Mouse (Mus musculus) small intestine, adult 2 months (tissue): ENCODE measurements around the gene Cers6. TPM values are rescaled to one million over a fixed set of nuclear protein-coding genes. Genes with fewer than 3 reads are reported as not detected.

ENCODE experiments used
- H3K27ac ChIP-seq: fragments of 200-500 bp; 2 replicates; pipeline ENCODE4 v1.5.1; 2012; ENCODE audit warnings: low read depth, low read length, control low read depth, inconsistent platforms; ENCODE audit not compliant: insufficient read depth
- H3K27me3 ChIP-seq: fragments of 200-500 bp; 2 replicates; pipeline ENCODE4 v1.6.1; 2012; ENCODE audit warnings: mild to moderate bottlenecking, moderate library complexity, low read length, inconsistent platforms; ENCODE audit not compliant: control insufficient read depth, insufficient read depth
- H3K36me3 ChIP-seq: fragments of 200-500 bp; 2 replicates; pipeline ENCODE4 v1.6.1; 2012; ENCODE audit warnings: mild to moderate bottlenecking, low read length, control low read depth, inconsistent platforms; ENCODE audit not compliant: control insufficient read depth, insufficient read depth
- H3K4me1 ChIP-seq: fragments of 200-500 bp; 2 replicates; pipeline ENCODE4 v1.6.1; 2012; ENCODE audit warnings: low read length, inconsistent platforms, mixed read lengths; ENCODE audit not compliant: control insufficient read depth, insufficient read depth, insufficient read length
- H3K4me3 ChIP-seq: fragments of 200-500 bp; 2 replicates; pipeline ENCODE4 v1.5.1; 2012; ENCODE audit warnings: low read depth, mild to moderate bottlenecking, control low read depth, inconsistent platforms, low read length, moderate library complexity
- CTCF ChIP-seq: fragments of 200-500 bp; IDR thresholded peaks from 2 replicates; pipeline ENCODE4 v1.5.1; 2012; ENCODE audit warnings: low read depth, mild to moderate bottlenecking, control low read depth, inconsistent platforms, low read length, moderate library complexity, mixed read lengths; ENCODE audit not compliant: insufficient replicate concordance, insufficient read length; ENCODE audit errors: extremely low read depth
- POLR2A ChIP-seq: fragments of 200-500 bp; IDR thresholded peaks from 2 replicates; pipeline ENCODE4 v1.6.1; 2012; ENCODE audit warnings: low read depth, mild to moderate bottlenecking, control low read depth, inconsistent platforms, low read length, moderate library complexity
- WGBS: fragments of 180-500 bp; shearing (Covaris S2); methylation state at CpG from one replicate; pipeline ENCODE4 v1.1.7; 2018; 5-methylcytosine and 5-hydroxymethylcytosine counted together
- polyA plus RNA-seq: library from polyadenylated mRNA; depleted of rRNA; stranded (reverse); fragments of >200 nt; gene quantifications from 2 replicates; pipeline ENCODE4 v1.2.3, GENCODE M21; 2012; rRNA removed

Gene Cers6
- polyA plus RNA-seq, 1 experiment: 19.4 TPM

DNA sequence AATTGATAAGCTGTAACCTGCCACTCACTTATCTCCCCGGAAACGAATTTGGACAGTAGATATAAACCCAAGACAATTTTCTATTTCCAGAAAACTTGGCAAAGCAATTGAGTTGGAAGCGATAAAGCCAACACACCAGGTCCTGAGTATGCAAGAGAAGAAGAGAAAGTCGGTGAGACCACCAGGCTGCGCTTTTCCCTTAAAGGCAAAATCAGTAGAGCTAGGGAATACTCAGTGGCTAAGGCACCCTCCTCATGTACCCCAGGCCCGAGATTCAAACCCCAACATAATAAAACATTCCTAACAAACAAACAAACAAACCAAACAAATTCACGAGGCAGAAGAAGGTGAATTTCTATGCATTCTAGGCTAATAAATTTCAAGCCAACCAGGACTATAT lies 295.0 kb downstream of the Cers6 start:
- peaks cover 37% of the 10 kb centered on the region for H3K36me3 ChIP-seq
- no peak overlapping the region for H3K27ac ChIP-seq
- no peak overlapping the region for H3K4me3 ChIP-seq
- WGBS: 61% methylated on average over 7 of the region's 7 CpGs
- H3K27me3 ChIP-seq: no peaks in the 10 kb centered on the region
- peaks cover 7% of the 10 kb centered on the region; the same call in 1 of the 2 replicates for H3K4me1 ChIP-seq
- TF ChIP-seq POLR2A: no peak
- no peak for TF ChIP-seq CTCF

DNA sequence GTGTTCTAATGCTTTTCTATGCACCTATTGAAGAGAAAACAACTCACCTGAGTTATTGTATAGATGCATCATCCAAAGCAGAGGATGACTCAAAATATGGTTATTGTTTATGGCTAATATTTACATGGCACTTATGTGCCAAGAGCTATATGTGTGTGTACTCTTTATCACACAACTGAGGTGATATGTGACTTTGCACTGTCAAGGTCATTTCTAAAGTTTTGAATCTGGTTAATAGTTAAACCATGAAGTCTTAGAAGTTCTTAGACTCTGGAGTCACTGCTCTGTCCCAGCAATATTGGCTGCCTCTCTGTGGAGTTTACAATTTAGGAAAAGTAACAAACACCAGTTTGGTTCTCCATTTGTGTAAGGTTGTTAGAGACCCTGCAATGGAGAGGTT lies 297.7 kb downstream of the Cers6 start:
- Histone ChIP-seq H3K36me3 (peaks cover 36% of the 10 kb centered on the region), H3K4me1 (peaks cover 4% of the 10 kb centered on the region; the same call in 1 of the 2 replicates), H3K27ac (no peak overlapping the region; the same call in 1 of the 2 replicates), H3K27me3 (no peaks in the 10 kb centered on the region), H3K4me3 (no peak overlapping the region)
- TF ChIP-seq CTCF (no peak), POLR2A (no peak)

Other genes with a start within 250 kb of the Cers6 start
- gene 4932414N04Rik, start 205.0 kb upstream of the Cers6 start, polyA plus RNA-seq: not detected in 2 replicates